Mouse (Mus musculus) B cell, adult 67 days (primary cell): ENCODE measurements around the gene Ccdc81. TPM values are rescaled to one million over a fixed set of nuclear protein-coding genes. Genes with fewer than 3 reads are reported as not detected.

Experiments
- total RNA-seq, 2 experiments: library from RNA; stranded (reverse); gene quantifications; 4 replicates each; pipeline ENCODE4 v1.2.4; 2023

Gene Ccdc81
- not detected for total RNA-seq

DNA sequence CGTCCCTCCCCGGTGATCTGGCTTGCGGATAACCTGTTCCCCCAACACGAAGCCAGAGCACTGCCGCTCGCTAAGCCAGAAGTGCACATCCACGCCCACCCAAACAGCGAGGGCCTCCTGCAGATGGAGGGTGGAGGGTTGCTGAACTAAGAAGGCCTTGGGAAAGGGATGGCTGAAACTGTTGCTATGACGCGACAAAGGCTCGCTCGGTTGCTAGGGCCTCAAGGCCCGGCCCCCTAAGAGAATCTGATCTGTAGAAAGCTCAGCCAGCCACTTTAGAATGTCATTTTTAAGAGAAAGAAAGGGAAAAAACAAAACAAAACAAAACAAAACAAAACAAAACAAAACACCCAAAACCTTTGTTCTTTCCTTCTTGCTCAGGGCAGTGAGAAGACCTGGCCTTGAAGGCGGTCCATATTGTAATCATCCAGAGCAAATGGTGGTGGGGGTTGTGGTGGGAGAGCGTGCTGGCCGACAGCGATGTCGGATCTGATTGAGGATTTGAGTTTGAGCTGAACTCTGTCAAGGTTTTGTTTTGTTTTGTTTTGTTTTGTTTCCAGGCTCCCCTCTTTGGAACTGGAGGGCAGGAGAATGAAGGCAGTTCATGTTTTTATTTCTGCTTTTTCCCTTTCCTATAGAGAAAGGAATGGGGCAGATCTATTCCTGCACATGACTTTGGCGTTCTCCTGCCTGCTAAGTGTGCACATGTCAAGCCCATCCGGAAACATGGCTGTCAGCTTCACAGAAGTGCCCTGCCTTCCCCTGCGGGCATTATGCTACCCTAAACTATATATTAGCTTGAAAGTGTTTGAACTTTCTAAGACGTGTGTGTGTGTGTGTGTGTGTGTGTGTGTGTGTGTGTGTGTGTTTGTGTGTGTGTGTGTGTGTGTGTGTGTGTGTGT is at the start of gene Ccdc81:
Ccdc81 (minus strand) TSS at position 188 of the 902 bp plus-strand sequence.

DNA sequence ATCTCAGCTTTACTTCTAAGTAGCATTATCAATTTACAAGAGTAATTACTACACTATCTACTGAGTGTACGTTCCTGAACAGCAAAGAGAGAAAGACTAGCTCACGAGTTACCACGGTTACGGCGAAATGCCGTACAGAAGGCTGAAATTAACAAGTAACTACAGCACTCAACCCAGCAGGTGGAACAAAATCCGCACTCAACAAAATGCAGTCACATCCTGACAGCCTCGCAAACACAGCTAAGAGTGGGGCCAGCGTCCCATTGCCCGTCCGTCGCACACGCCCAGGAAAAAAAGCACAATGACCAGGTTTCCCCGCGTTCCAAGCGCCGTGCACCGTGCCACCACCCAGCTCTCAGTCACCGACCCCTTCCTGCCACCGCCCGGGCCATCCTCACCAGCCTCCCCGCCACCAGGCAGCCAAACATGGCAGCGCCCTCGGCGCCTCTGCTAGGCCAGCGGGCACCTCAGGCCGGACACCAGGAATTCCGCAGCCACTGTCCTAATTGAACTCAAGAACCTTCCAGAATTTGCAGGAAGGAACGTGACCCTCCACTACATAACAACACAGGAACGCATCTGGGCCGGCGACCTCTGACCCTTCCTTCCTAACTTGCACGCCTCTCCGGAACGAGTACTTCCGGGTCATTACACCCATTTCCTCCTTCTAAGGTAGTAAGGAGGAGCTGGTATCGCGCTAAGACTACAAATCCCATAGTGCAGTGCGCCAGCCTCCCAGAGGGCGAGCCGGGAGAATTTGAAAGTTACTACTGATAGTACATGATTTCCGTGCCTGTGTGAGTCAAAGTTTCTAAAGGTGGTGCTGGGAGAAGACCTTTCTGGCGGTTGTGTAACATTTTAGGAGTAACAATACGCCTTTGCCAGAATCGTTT is 37.4 kb upstream of the Ccdc81 start, which contains the start of gene Hikeshi:
Hikeshi (minus strand) TSS at position 634 of the 893 bp plus-strand sequence.

Other genes starting within 250 kb of the Ccdc81 start
- 10 to 100 TPM; 49.5 to 63.7 TPM for gene Hikeshi, start 37.6 kb upstream of the Ccdc81 start, total RNA-seq
- gene Eed, start 77.4 kb upstream of the Ccdc81 start, total RNA-seq, result 100 to 1,000 TPM; 132 to 158 TPM
- gene Picalm, start 226.6 kb upstream of the Ccdc81 start, total RNA-seq, result 100 to 1,000 TPM; 205 to 220 TPM